Mouse (Mus musculus) CD4-positive, CD25-positive, alpha-beta regulatory T cell (primary cell): ENCODE data around the gene Olfr1052. TPM values are rescaled to one million over a fixed set of nuclear protein-coding genes. Genes with fewer than 3 reads are reported as not detected.

ENCODE experiments used
- polyA plus RNA-seq: library from polyadenylated mRNA; unstranded; fragments of 100-300 nt; shearing (Covaris generic); gene quantifications from one replicate; pipeline ENCODE4 v1.2.1, GENCODE M21; 2017

Gene Olfr1052
- not detected for polyA plus RNA-seq

GRCm38 (mm10) chr2:86292155-86292554, at the start of gene Olfr1052:
TSS of gene Olfr1052 (plus strand) at chr2:86292455.

GRCm38 (mm10) chr2:86258228-86258627, 34.0 kb upstream of the Olfr1052 start, which contains the start of gene Olfr1049:
TSS of gene Olfr1049 (minus strand) at chr2:86258328.

GRCm38 (mm10) chr2:86278988-86279387, 13.3 kb upstream of the Olfr1052 start, which contains the start of gene Olfr1051:
TSS of gene Olfr1051 (minus strand) at chr2:86279088.

GRCm38 (mm10) chr2:86315184-86315583, 22.9 kb downstream of the Olfr1052 start, which contains the start of gene Olfr1053:
TSS of gene Olfr1053 (minus strand) at chr2:86315284.

GRCm38 (mm10) chr2:86335333-86335732, 43.1 kb downstream of the Olfr1052 start, which contains the start of gene Olfr1054:
TSS of gene Olfr1054 (minus strand) at chr2:86335433.

Other genes starting within 250 kb of the Olfr1052 start
- gene Olfr1034, start 246.6 kb upstream of the Olfr1052 start, polyA plus RNA-seq, result not detected
- not detected for gene Olfr1036, start 218.5 kb upstream of the Olfr1052 start, polyA plus RNA-seq
- not detected for gene Olfr1037, start 205.1 kb upstream of the Olfr1052 start, polyA plus RNA-seq
- not detected for gene Olfr1039, start 156.5 kb upstream of the Olfr1052 start, polyA plus RNA-seq
- not detected for gene Olfr1040, start 145.7 kb upstream of the Olfr1052 start, polyA plus RNA-seq
- 0.05 TPM for gene Olfr1042, start 130.6 kb upstream of the Olfr1052 start, polyA plus RNA-seq
- gene Olfr1043, start 124.9 kb upstream of the Olfr1052 start, polyA plus RNA-seq, result 0.11 TPM
- gene Olfr1044, start 114.6 kb upstream of the Olfr1052 start, polyA plus RNA-seq, result not detected
- not detected for gene Olfr52, start 106.8 kb upstream of the Olfr1052 start, polyA plus RNA-seq
- gene Olfr1045, start 89.4 kb upstream of the Olfr1052 start, polyA plus RNA-seq, result not detected
- 0.06 TPM for gene Olfr1046, start 73.1 kb upstream of the Olfr1052 start, polyA plus RNA-seq
- gene Olfr1047, start 61.1 kb upstream of the Olfr1052 start, polyA plus RNA-seq, result not detected
- gene Olfr1048, start 52.2 kb upstream of the Olfr1052 start, polyA plus RNA-seq, result not detected
- 0.12 TPM for gene Olfr1049, start 34.1 kb upstream of the Olfr1052 start, polyA plus RNA-seq
- gene Olfr1051, start 13.4 kb upstream of the Olfr1052 start, polyA plus RNA-seq, result not detected
- gene Olfr1053, start 22.8 kb downstream of the Olfr1052 start, polyA plus RNA-seq, result not detected
- gene Olfr1054, start 43.0 kb downstream of the Olfr1052 start, polyA plus RNA-seq, result not detected
- not detected for gene Olfr1055, start 57.8 kb downstream of the Olfr1052 start, polyA plus RNA-seq
- not detected for gene Olfr1056, start 70.0 kb downstream of the Olfr1052 start, polyA plus RNA-seq
- gene Olfr1057, start 85.9 kb downstream of the Olfr1052 start, polyA plus RNA-seq, result not detected
- gene Olfr1058, start 96.1 kb downstream of the Olfr1052 start, polyA plus RNA-seq, result not detected
- gene Olfr1061, start 121.6 kb downstream of the Olfr1052 start, polyA plus RNA-seq, result not detected
- gene Olfr1062, start 134.3 kb downstream of the Olfr1052 start, polyA plus RNA-seq, result not detected
- not detected for gene Olfr1065, start 158.1 kb downstream of the Olfr1052 start, polyA plus RNA-seq
- gene Olfr1066, start 163.8 kb downstream of the Olfr1052 start, polyA plus RNA-seq, result not detected
- gene Olfr228, start 194.9 kb downstream of the Olfr1052 start, polyA plus RNA-seq, result 0.10 TPM
- not detected for gene Olfr1076, start 216.0 kb downstream of the Olfr1052 start, polyA plus RNA-seq